ENCODE assay signal across 18 mouse cellular contexts in genomic region chr5:28709626-28710025, GRCm38 (mm10).
A peak's percentile ranks its signal among the peaks of the same experiment; 100 is the strongest.
DNase-seq lines count a peak whose midpoint lies in the region; TF ChIP-seq lines count a peak whose summit lies in the region.
"Had no signal": no experiment of that assay in that cellular context is flagged by ENCODE, and none has a peak within 500 bp of the region (broad histone marks: within the 10 kb centered on the region; RNA-seq: fewer than 3 reads in every experiment).

No protein-coding gene starts in this region.

- H3K36me3 ChIP-seq in heart, adult 2 months (ENCODE audit: control insufficient read depth, insufficient read depth, low read length) = no peaks in the 10 kb centered on the region
- H3K36me3 ChIP-seq: G1E had no signal

- DNase-seq in cerebellum, postnatal 10 days = peak; percentile 43 to 54
- no peak for DNase-seq in cerebellum, adult 18-20 months
- DNase-seq in cerebellum, postnatal 14 days = peak; percentile 20 to 27
- DNase-seq in cerebellum, adult 2 months = no peak
- DNase-seq in heart, adult 11 months = peak; percentile 59
- DNase-seq in heart, adult 2 months = no peak
- DNase-seq in left cerebral cortex, postnatal 4 days = peak; percentile 27
- DNase-seq in left cerebral cortex, adult 2 months (ENCODE audit: extremely low spot score in 1 of 2, low spot score in 2 of 2) = no peak
- DNase-seq: adrenal gland, adult 2 months; adrenal gland, adult 8-10 months; adrenal gland, postnatal 10 days; adrenal gland, postnatal 14 days; adrenal gland, postnatal 25 days; adrenal gland, postnatal 36 days; B cell, adult 2 months; cerebellum, adult 11 months; cerebellum, adult 11-12 months had no signal

- H3K79me2 ChIP-seq in heart, adult 2 months (replicated peaks; ENCODE audit: control insufficient read depth, insufficient read depth, low read length) = no peaks in the 10 kb centered on the region

- H3K27ac ChIP-seq in cerebellum, adult 2 months (ENCODE audit: insufficient read depth, low read length) = no peak overlapping the region
- H3K27ac ChIP-seq in heart, adult 2 months = no peak overlapping the region
- H3K27ac ChIP-seq in left cerebral cortex, adult 2 months = no peak overlapping the region

- H3K27me3 ChIP-seq in cerebellum, adult 2 months (ENCODE audit: control insufficient read depth, insufficient read depth, low read length) = no peaks in the 10 kb centered on the region
- H3K27me3 ChIP-seq in heart, adult 2 months (ENCODE audit: control insufficient read depth, insufficient read depth, low read length) = no peaks in the 10 kb centered on the region

- no peak for TF ChIP-seq EP300 in heart, adult 2 months (IDR thresholded peaks at IDR 0.05; ENCODE audit: insufficient read depth, low read depth, low read length)

- H3K9ac ChIP-seq in heart, adult 2 months (ENCODE audit: low read depth, low read length) = no peak overlapping the region

- intact Hi-C loops in heart, adult 2 months (cut with DNase I) = no loop called here
- intact Hi-C loops in left cerebral cortex, postnatal 4 days (cut with DNase I) = no loop called here
- intact Hi-C loops in left cerebral cortex, adult 2 months (cut with DNase I) = no loop called here

- 53% methylated on average over 2 of the region's 2 CpGs for WGBS in cerebellum, adult 2 months
- WGBS in heart, adult 2 months = 57% methylated on average over 2 of the region's 2 CpGs

- H3K4me3 ChIP-seq in cerebellum, adult 2 months (replicated peaks; ENCODE audit: insufficient read depth, low read depth, low read length) = no peak overlapping the region
- H3K4me3 ChIP-seq in heart, adult 2 months = no peak overlapping the region
- H3K4me3 ChIP-seq in left cerebral cortex, adult 2 months = no peak overlapping the region

- TF ChIP-seq POLR2A in cerebellum, adult 2 months (IDR thresholded peaks at IDR 0.05; ENCODE audit: borderline replicate concordance, insufficient read depth, low read length) = no peak
- no peak for TF ChIP-seq POLR2A in heart, adult 2 months (IDR thresholded peaks at IDR 0.05; ENCODE audit: insufficient read depth, low read depth, low read length)

- no peak for TF ChIP-seq CTCF in cerebellum, adult 2 months (IDR thresholded peaks at IDR 0.05; ENCODE audit: borderline replicate concordance, insufficient read depth, low read depth, low read length)
- no peak for TF ChIP-seq CTCF in heart, adult 2 months (IDR thresholded peaks at IDR 0.05)
- no peak for TF ChIP-seq CTCF in left cerebral cortex, adult 2 months (IDR thresholded peaks at IDR 0.05)

- no peaks in the 10 kb centered on the region for H3K4me1 ChIP-seq in cerebellum, adult 2 months (ENCODE audit: control insufficient read depth, insufficient read depth, low read length)
- no peaks in the 10 kb centered on the region for H3K4me1 ChIP-seq in heart, adult 2 months (ENCODE audit: control insufficient read depth, insufficient read depth, low read length)

Comparison
In these comparisons a context has a peak if more than half of its experiments do, and no peak if none do; other contexts are left out.
1. DNase-seq: peak in cerebellum, postnatal 10 days (2 of 2), cerebellum, postnatal 14 days (2 of 2), heart, adult 11 months (single experiment) and left cerebral cortex, postnatal 4 days (single experiment); none in cerebellum, adult 18-20 months (0 of 2), cerebellum, adult 2 months (0 of 2), heart, adult 2 months (0 of 2) and left cerebral cortex, adult 2 months (0 of 2).